Mouse (Mus musculus): ENCODE results near the gene Ccnj. TPM values are rescaled to one million over a fixed set of nuclear protein-coding genes. Genes with fewer than 3 reads are reported as not detected.

Gene Ccnj
- total RNA-seq, 2 experiments from 2014 or later = 7.8 to 8.7 TPM

- intact Hi-C loops (cut with DNase I) = loop anchor here (10.0 kb wide), 2 partner anchors 177 to 253 kb away; partner anchors contain the start of gene Aldh18a1
- no peak for DNase-seq (ENCODE audit: low spot score in 2 of 2)
Observed at GRCm38 (mm10) chr19:40838205-40838604, 7.1 kb downstream of the Ccnj start.

GRCm38 (mm10) chr19:40840303-40840702 lies 9.2 kb downstream of the Ccnj start:
- intact Hi-C loops (cut with DNase I) = no loop called here
- no peak for DNase-seq (ENCODE audit: low spot score in 2 of 2)

- intact Hi-C loops (cut with DNase I) = no loop called here
- DNase-seq (ENCODE audit: low spot score in 2 of 2) = no peak
Observed at GRCm38 (mm10) chr19:40841083-40841482, 10.0 kb downstream of the Ccnj start.

- DNase-seq (ENCODE audit: low spot score in 2 of 2) = no peak
- intact Hi-C loops (cut with DNase I) = no loop called here
Observed at GRCm38 (mm10) chr19:40841593-40841992, 10.5 kb downstream of the Ccnj start.

GRCm38 (mm10) chr19:40844731-40845130 lies 13.7 kb downstream of the Ccnj start:
- intact Hi-C loops (cut with DNase I) = no loop called here
- DNase-seq (ENCODE audit: low spot score in 2 of 2) = no peak

- intact Hi-C loops (cut with DNase I) = no loop called here
- no peak for DNase-seq (ENCODE audit: low spot score in 2 of 2)
Observed at GRCm38 (mm10) chr19:40849391-40849790, 18.3 kb downstream of the Ccnj start.

GRCm38 (mm10) chr19:40859555-40859954 lies 28.5 kb downstream of the Ccnj start:
- peak in 1 of 2 experiments; percentile 51 for DNase-seq (ENCODE audit: low spot score in 2 of 2)
- intact Hi-C loops (cut with DNase I) = no loop called here

- intact Hi-C loops (cut with DNase I) = no loop called here
Observed at GRCm38 (mm10) chr19:40868284-40868683, 37.2 kb downstream of the Ccnj start.

GRCm38 (mm10) chr19:40869425-40870105 lies 38.5 kb downstream of the Ccnj start:
- DNase-seq (ENCODE audit: low spot score in 2 of 2) = no peak

More at GRCm38 (mm10) chr19:40868284-40868683, 37.2 kb downstream of the Ccnj start:
- DNase-seq (ENCODE audit: low spot score in 2 of 2) = no peak

GRCm38 (mm10) chr19:40872955-40873665 lies 42.0 kb downstream of the Ccnj start:
- DNase-seq (ENCODE audit: low spot score in 2 of 2) = peak; percentile 90 to 97
- intact Hi-C loops (cut with DNase I) = loop anchor here (1.0 kb wide), 1 partner anchor 21 kb away; the partner anchor contains the start of gene Zfp518a

More at GRCm38 (mm10) chr19:40869425-40870105, 38.5 kb downstream of the Ccnj start:
- intact Hi-C loops (cut with DNase I) = no loop called here

- no peak for DNase-seq (ENCODE audit: low spot score in 2 of 2)
Observed at GRCm38 (mm10) chr19:40881700-40882099, 50.6 kb downstream of the Ccnj start.

GRCm38 (mm10) chr19:40888887-40889286 lies 57.8 kb downstream of the Ccnj start:
- intact Hi-C loops (cut with DNase I) = no loop called here
- DNase-seq (ENCODE audit: low spot score in 2 of 2) = no peak

More at GRCm38 (mm10) chr19:40881700-40882099, 50.6 kb downstream of the Ccnj start:
- intact Hi-C loops (cut with DNase I) = no loop called here

- intact Hi-C loops (cut with DNase I) = loop anchor here (1.0 kb wide), 1 partner anchor 21 kb away; no protein-coding TSS in a partner anchor
- no peak for DNase-seq (ENCODE audit: low spot score in 2 of 2)
Observed at GRCm38 (mm10) chr19:40894071-40894506, 63.0 kb downstream of the Ccnj start.

- intact Hi-C loops (cut with DNase I) = loop anchor here (1.0 kb wide), 1 partner anchor 21 kb away; no protein-coding TSS in a partner anchor
- peak; percentile 86 for DNase-seq (ENCODE audit: low spot score in 2 of 2)
Observed at GRCm38 (mm10) chr19:40894519-40895392, 63.7 kb downstream of the Ccnj start, which contains the start of gene Zfp518a. TSS of gene Zfp518a (plus strand) at chr19:40894705.

GRCm38 (mm10) chr19:40895393-40895703 lies 64.3 kb downstream of the Ccnj start:
- intact Hi-C loops (cut with DNase I) = no loop called here
- no peak for DNase-seq (ENCODE audit: low spot score in 2 of 2)

Small RNAs within 50 kb of the gene (microRNA-seq; reads per million reads assigned to microRNA genes)
- 0 to 1.7 reads per million in 2 experiments for gene Mir8092

Other genes starting within 250 kb of the Ccnj start
- 10 to 100 TPM; 30.0 to 33.7 TPM for gene Aldh18a1, start 242.8 kb upstream of the Ccnj start, total RNA-seq (2021)
- 10 to 100 TPM; 26.2 to 26.3 TPM for gene Tctn3, start 219.0 kb upstream of the Ccnj start, total RNA-seq (2021)
- gene Entpd1, start 218.9 kb upstream of the Ccnj start, total RNA-seq (2021) = 10 to 100 TPM; 15.3 to 17.4 TPM
- under 1 TPM; 0.15 to 0.17 TPM for gene Cc2d2b, start 82.5 kb upstream of the Ccnj start, total RNA-seq (2021)
- gene Zfp518a, start 63.4 kb downstream of the Ccnj start, total RNA-seq (2021) = 1 to 10 TPM; 8.3 to 9.1 TPM
- 1 to 10 TPM; 5.1 to 5.4 TPM for gene Blnk, start 163.3 kb downstream of the Ccnj start, total RNA-seq (2021)
- not detected for gene Dntt, start 198.0 kb downstream of the Ccnj start, total RNA-seq (2021)
- 1 to 10 TPM; 3.7 to 5.1 TPM for gene Opalin, start 245.8 kb downstream of the Ccnj start, total RNA-seq (2021)

All from left cerebral cortex, postnatal 14 days (tissue).